Mouse (Mus musculus): ENCODE results near the gene Olfr70. TPM values are rescaled to one million over a fixed set of nuclear protein-coding genes. Genes with fewer than 3 reads are reported as not detected.

Gene Olfr70
- total and polyA plus RNA-seq, 3 experiments, result not detected

- DNase-seq, result peak; percentile 79
Measured at GRCm38 (mm10) chr4:43711821-43712220, 11.2 kb upstream of the Olfr70 start.

- DNase-seq, result peak; percentile 36
Measured at GRCm38 (mm10) chr4:43709869-43710268, 9.3 kb upstream of the Olfr70 start, which contains the start of gene Olfr71. Gene Olfr71, minus strand, starts transcription at chr4:43710255.

GRCm38 (mm10) chr4:43705991-43706390 lies 5.4 kb upstream of the Olfr70 start:
- no peak for DNase-seq

GRCm38 (mm10) chr4:43703851-43704250 lies 3.2 kb upstream of the Olfr70 start:
- DNase-seq, result peak; percentile 42

GRCm38 (mm10) chr4:43703439-43703838 lies 2.8 kb upstream of the Olfr70 start:
- DNase-seq, result no peak

GRCm38 (mm10) chr4:43696561-43696960 lies 4.0 kb downstream of the Olfr70 start:
- DNase-seq, result no peak

- peak; percentile 36 for DNase-seq
Measured at GRCm38 (mm10) chr4:43695249-43695671, 5.3 kb downstream of the Olfr70 start.

GRCm38 (mm10) chr4:43694439-43695248 lies 6.0 kb downstream of the Olfr70 start:
- no peak for DNase-seq

- DNase-seq, result peak; percentile 84
Measured at GRCm38 (mm10) chr4:43693806-43694241, 6.8 kb downstream of the Olfr70 start.

GRCm38 (mm10) chr4:43691026-43691425 lies 9.6 kb downstream of the Olfr70 start:
- no peak for DNase-seq

GRCm38 (mm10) chr4:43690021-43690420 lies 10.6 kb downstream of the Olfr70 start:
- DNase-seq, result no peak

- DNase-seq, result peak; percentile 84
Measured at GRCm38 (mm10) chr4:43679416-43680043, 21.1 kb downstream of the Olfr70 start.

- no peak for DNase-seq
Measured at GRCm38 (mm10) chr4:43678541-43678940, 22.1 kb downstream of the Olfr70 start.

GRCm38 (mm10) chr4:43675608-43676007 lies 25.0 kb downstream of the Olfr70 start:
- no peak for DNase-seq

- DNase-seq, result no peak
Measured at GRCm38 (mm10) chr4:43674974-43675373, 25.6 kb downstream of the Olfr70 start.

GRCm38 (mm10) chr4:43673703-43674102 lies 26.9 kb downstream of the Olfr70 start:
- no peak for DNase-seq

- DNase-seq, result peak; percentile 88
Measured at GRCm38 (mm10) chr4:43672070-43672469, 28.5 kb downstream of the Olfr70 start.

- peak; percentile 91 for DNase-seq
Measured at GRCm38 (mm10) chr4:43669428-43669794, 31.2 kb downstream of the Olfr70 start.

GRCm38 (mm10) chr4:43668782-43669427 lies 31.7 kb downstream of the Olfr70 start, which contains the start of the genes Tmem8b and Fam221b:
Gene Tmem8b, plus strand, starts transcription at chr4:43668971.
Gene Fam221b, minus strand, starts transcription at chr4:43669145.
- DNase-seq, result peak; percentile 95

- no peak for DNase-seq
Measured at GRCm38 (mm10) chr4:43666412-43666811, 34.2 kb downstream of the Olfr70 start.

- no peak for DNase-seq
Measured at GRCm38 (mm10) chr4:43657146-43657545, 43.5 kb downstream of the Olfr70 start.

GRCm38 (mm10) chr4:43656339-43657109 lies 44.1 kb downstream of the Olfr70 start, which contains the start of gene Hint2:
Gene Hint2, minus strand, starts transcription at chr4:43656466.
- DNase-seq, result peak; percentile 97

Measured in adrenal gland, adult 2 months (tissue).